Mouse (Mus musculus) adrenal gland (tissue): ENCODE measurements around the gene Iqgap2.

Source experiments
- intact Hi-C: fragments of 180-260 bp; cut with DNase I; formaldehyde crosslinking; loops from one replicate; pipeline ENCODE4 v1.15.1; 2025

The Iqgap2 gene

DNA sequence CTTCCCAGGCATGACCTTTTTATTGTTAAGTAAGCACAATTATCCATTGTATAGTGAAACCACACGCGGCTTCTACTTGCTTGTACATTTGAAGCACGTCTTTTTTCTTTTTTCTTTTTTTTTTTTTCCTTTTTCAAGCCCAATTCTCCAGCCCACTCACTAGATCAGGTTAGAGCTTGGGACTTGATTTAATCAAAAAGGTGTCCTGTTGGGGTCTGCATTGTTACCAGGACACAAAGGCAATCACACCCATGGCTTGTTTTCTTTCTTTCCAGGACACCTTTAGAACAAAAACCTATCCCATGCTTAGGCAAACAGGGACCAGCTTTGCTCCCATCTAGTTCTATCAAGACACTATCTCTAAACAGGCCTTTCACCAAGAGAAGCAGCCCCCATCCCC, 59.0 kb downstream of the Iqgap2 start:
- intact Hi-C loops: no loop called here

DNA sequence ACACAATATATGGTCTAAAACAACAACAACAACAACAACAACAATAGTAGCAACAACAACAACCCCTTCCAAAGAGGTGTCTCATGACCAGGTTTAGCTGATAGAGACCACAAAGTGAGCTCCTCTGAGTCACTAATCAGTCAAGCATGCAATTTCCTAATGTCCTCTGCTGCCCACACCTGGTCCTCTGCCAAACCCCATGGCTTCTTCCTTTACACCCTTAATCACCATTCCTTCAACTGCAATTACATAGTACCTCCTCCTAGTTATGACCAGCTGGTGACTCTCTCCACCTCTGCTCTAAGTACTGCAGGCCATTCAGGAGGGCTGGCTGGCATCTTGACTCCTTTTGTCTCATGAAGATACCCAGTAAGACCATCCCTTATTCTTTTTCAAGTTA, 60.0 kb downstream of the Iqgap2 start:
- intact Hi-C loops: no loop called here

- intact Hi-C loops: no loop called here
These were observed 62.1 kb downstream of the Iqgap2 start for GRCm38 (mm10) chr13:95829431-95830171.

GRCm38 (mm10) chr13:95828616-95829015, 63.1 kb downstream of the Iqgap2 start:
- intact Hi-C loops: no loop called here

- intact Hi-C loops: no loop called here
These were observed 65.5 kb downstream of the Iqgap2 start for GRCm38 (mm10) chr13:95826178-95826577.

GRCm38 (mm10) chr13:95822918-95823317, 68.8 kb downstream of the Iqgap2 start:
- intact Hi-C loops: no loop called here

DNA sequence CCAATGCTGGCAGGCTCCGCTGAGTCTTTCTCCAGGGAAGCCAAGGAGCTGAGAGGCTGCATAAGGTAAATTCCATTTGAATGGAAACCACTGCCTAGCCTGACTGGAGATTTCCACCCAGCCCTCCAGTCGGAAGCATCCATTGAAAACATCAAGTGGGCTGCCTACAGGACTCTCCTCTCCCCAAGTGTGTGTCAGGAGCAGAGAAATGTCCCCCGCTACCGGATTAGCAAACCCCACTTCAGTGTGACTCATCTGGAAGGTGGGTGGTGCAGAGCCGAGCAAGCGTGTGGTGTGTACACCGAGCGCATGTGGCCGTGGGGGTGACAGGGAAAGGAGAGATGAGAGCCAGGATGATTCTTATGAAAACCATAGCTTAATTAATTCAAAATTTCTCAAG, 71.7 kb downstream of the Iqgap2 start:
- intact Hi-C loops: no loop called here

- intact Hi-C loops: no loop called here
These were observed 72.8 kb downstream of the Iqgap2 start for GRCm38 (mm10) chr13:95818941-95819340.

DNA sequence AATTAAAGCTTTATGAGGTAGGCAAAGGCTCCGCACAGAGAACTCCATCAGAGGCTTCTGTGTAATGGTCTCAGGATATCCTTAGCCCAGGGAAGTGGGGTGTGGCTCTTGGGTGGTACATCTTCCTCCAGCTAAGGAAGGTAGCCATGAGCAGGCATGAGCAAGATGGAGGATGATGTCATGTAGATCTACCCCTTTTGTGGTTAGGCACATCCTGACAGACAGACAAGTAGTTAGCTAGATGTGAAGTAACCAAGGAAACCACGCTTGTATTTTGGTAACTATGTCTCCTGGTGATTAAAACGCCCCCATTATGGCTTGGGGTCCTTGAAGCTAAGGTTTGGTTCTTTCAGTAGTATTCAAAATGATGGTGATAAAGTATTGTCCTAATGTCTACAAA, 78.1 kb downstream of the Iqgap2 start:
- intact Hi-C loops: no loop called here

- intact Hi-C loops: no loop called here
These were observed 80.9 kb downstream of the Iqgap2 start for GRCm38 (mm10) chr13:95810796-95811195.

- intact Hi-C loops: no loop called here
These were observed 84.5 kb downstream of the Iqgap2 start for GRCm38 (mm10) chr13:95807106-95807750.

DNA sequence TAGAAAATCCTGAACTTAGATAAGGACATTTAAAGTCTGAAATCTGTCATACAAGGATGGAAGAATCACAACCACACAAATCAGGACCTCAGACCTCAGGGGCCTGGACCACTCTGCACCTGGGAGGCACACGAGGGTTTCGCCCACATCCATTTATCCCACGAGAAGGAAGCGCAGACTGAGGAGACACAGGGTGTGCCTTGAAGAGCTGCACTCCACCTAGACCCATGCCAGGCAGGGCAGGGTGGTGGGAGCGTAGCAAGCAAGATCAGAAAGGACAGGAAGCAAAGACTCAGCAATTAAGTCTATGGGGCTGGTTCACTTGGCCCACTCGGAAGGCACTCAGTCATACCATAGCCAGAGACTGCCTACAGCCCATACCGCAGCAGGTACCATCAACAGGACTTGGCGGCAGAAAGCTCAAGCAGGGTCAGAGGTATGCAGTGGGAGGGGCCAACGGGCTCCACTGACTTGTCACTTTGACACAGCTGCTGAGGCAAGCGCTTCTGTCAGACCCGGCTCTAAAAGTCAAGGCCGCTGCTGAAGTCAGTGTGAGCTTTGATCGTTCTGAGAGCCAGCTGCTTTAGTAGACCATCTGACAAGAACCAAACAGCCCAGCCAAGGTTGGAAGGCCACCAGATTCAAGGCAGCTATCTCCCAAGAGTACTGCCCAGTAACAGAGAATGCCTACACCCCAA, 86.1 kb downstream of the Iqgap2 start:
- intact Hi-C loops: no loop called here

DNA sequence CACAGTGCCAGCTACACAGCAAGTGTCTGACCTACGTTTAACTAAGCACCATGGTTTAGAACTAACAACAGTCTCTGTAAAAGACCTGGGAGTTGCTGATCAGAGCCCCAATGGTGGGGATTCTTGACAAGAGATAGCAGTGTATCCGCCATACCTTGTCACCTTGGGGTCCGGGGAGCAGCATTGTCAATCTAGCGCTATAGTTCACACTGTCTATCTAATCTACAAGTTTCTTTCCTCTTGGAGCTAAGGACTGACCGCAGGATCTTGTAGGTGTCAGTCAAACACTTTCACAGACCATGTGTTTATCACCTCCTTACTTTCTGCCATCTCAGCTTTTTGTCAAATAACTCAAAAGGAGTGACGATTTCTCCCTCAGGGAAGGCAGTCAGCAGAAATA, 87.6 kb downstream of the Iqgap2 start:
- intact Hi-C loops: no loop called here

DNA sequence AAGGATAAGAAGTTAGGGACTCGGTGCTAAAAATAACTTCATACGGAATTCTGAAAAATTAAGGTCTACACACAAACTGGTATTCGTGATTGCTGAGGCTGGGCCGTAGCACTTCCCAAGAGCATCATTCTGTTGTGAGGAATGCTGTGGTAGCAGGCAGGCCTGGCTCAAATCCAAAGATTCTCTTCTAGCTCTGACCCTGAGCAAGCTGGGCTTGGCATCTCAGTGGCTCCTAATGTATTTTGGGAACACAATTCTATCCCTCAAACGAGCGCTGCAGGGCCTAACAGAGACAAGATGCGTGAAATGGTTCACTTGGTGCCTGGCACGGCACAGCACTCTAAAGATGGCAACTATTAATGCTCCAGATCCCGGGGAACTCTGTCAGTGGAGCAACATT, 90.8 kb downstream of the Iqgap2 start:
- intact Hi-C loops: no loop called here

- intact Hi-C loops: no loop called here
These were observed 92.4 kb downstream of the Iqgap2 start for GRCm38 (mm10) chr13:95799322-95799721.

GRCm38 (mm10) chr13:95798721-95799120, 93.0 kb downstream of the Iqgap2 start:
- intact Hi-C loops: no loop called here

DNA sequence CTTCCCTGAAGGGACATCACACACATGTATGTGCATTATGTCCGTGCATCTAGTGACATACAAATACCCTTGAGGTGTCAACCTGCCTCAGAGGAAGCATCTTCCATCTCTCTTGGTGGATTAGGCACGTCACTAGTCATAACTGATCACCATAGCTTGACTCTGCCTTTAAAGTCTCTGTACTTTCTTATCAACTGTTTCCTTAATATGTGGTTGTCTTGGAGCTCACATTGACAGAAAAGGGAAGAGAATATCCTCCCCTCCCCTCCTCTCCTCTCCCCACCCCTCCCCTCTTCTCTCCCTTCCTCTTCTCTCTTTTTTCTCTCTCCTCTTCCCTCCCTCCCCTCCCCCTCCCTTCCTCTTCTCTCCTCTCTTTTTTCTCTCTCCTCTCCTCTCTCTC, 94.2 kb downstream of the Iqgap2 start:
- intact Hi-C loops: no loop called here

- intact Hi-C loops: no loop called here
These were observed 97.4 kb downstream of the Iqgap2 start for GRCm38 (mm10) chr13:95794346-95794745.

- intact Hi-C loops: no loop called here
These were observed 100.8 kb downstream of the Iqgap2 start for GRCm38 (mm10) chr13:95790883-95791282.

GRCm38 (mm10) chr13:95788631-95789376, 102.9 kb downstream of the Iqgap2 start:
- intact Hi-C loops: no loop called here

GRCm38 (mm10) chr13:95782969-95783332, 108.8 kb downstream of the Iqgap2 start:
- intact Hi-C loops: no loop called here
